Mouse (Mus musculus) heart, postnatal 25 days (tissue): ENCODE measurements around the gene Ccdc137. TPM values are rescaled to one million over a fixed set of nuclear protein-coding genes. Genes with fewer than 3 reads are reported as not detected.
A peak's percentile ranks its signal among the peaks of the same experiment; 100 is the strongest.

Experiments used
- DNase-seq: peaks from one replicate; pipeline ENCODE4 v3.0.0; 2022; ENCODE audit warnings: low spot score
- intact Hi-C: fragments of 180-260 bp; cut with DNase I; formaldehyde crosslinking; loops from one replicate; pipeline ENCODE4 v1.15.1; 2025
- total RNA-seq, 2 experiments: library from RNA; stranded (reverse); gene quantifications; 2 replicates each; pipeline ENCODE4 v1.2.3; 2021

The Ccdc137 gene
- total RNA-seq, 2 experiments from 2014 or later, result 7.9 to 8.9 TPM

- intact Hi-C loops, result no loop called here
- DNase-seq, result no peak
These were observed 545 bp upstream of the Ccdc137 start for GRCm38 (mm10) chr11:120457370-120457769.

GRCm38 (mm10) chr11:120458847-120459597, 1.1 kb downstream of the Ccdc137 start:
- DNase-seq, result no peak
- intact Hi-C loops, result no loop called here

GRCm38 (mm10) chr11:120463536-120463935, 5.6 kb downstream of the Ccdc137 start:
- intact Hi-C loops, result no loop called here
- no peak for DNase-seq

GRCm38 (mm10) chr11:120464365-120464764, 6.5 kb downstream of the Ccdc137 start:
- intact Hi-C loops, result no loop called here
- no peak for DNase-seq

GRCm38 (mm10) chr11:120465521-120465920, 7.6 kb downstream of the Ccdc137 start:
- intact Hi-C loops, result no loop called here
- DNase-seq, result no peak

GRCm38 (mm10) chr11:120467051-120467735, 9.3 kb downstream of the Ccdc137 start, which contains the start of gene Arl16:
TSS of gene Arl16 (minus strand) at chr11:120467607.
- DNase-seq, result peak; percentile 89
- intact Hi-C loops, result no loop called here

- DNase-seq, result no peak
- intact Hi-C loops, result no loop called here
These were observed 9.8 kb downstream of the Ccdc137 start for GRCm38 (mm10) chr11:120467736-120468092.

- intact Hi-C loops, result no loop called here
- no peak for DNase-seq
These were observed 14.1 kb downstream of the Ccdc137 start for GRCm38 (mm10) chr11:120472052-120472451.

GRCm38 (mm10) chr11:120483448-120483934, 25.6 kb downstream of the Ccdc137 start:
- no peak for DNase-seq
- intact Hi-C loops, result no loop called here

GRCm38 (mm10) chr11:120484265-120484981, 26.5 kb downstream of the Ccdc137 start, which contains the start of gene Mrpl12:
TSS of gene Mrpl12 (plus strand) at chr11:120484613.
- intact Hi-C loops, result no loop called here
- peak; percentile 75 for DNase-seq

- DNase-seq, result no peak
- intact Hi-C loops, result loop anchor here (5.0 kb wide), 2 partner anchors 232 to 292 kb away; no protein-coding TSS in a partner anchor
These were observed 27.3 kb downstream of the Ccdc137 start for GRCm38 (mm10) chr11:120485251-120485650.

GRCm38 (mm10) chr11:120488516-120488915, 30.6 kb downstream of the Ccdc137 start:
- intact Hi-C loops, result loop anchor here (2.0 to 5.0 kb wide), 4 partner anchors 20 to 289 kb away; no protein-coding TSS in a partner anchor
- no peak for DNase-seq

- peak; percentile 40 for DNase-seq
- intact Hi-C loops, result loop anchor here (2.0 to 5.0 kb wide), 4 partner anchors 20 to 288 kb away; no protein-coding TSS in a partner anchor
These were observed 31.3 kb downstream of the Ccdc137 start for GRCm38 (mm10) chr11:120489054-120489761.

GRCm38 (mm10) chr11:120490291-120491046, 32.6 kb downstream of the Ccdc137 start:
- intact Hi-C loops, result no loop called here
- DNase-seq, result no peak

GRCm38 (mm10) chr11:120491317-120492023, 33.6 kb downstream of the Ccdc137 start, which contains the start of gene Slc25a10:
TSS of gene Slc25a10 (plus strand) at chr11:120491840.
- peak; percentile 82 for DNase-seq
- intact Hi-C loops, result no loop called here

GRCm38 (mm10) chr11:120492024-120492877, 34.3 kb downstream of the Ccdc137 start:
- DNase-seq, result no peak
- intact Hi-C loops, result no loop called here

- intact Hi-C loops, result no loop called here
- no peak for DNase-seq
These were observed 34.9 kb downstream of the Ccdc137 start for GRCm38 (mm10) chr11:120492878-120493203.
